Mouse (Mus musculus): Measurements from ENCODE around the gene Pms2. TPM values are rescaled to one million over a fixed set of nuclear protein-coding genes. Genes with fewer than 3 reads are reported as not detected.
A peak's percentile ranks its signal among the peaks of the same experiment; 100 is the strongest.

The Pms2 gene
- total and polyA plus RNA-seq, 3 experiments = 0.73 to 7.9 (median 7.1) TPM

GRCm38 (mm10) chr5:143932831-143933230 lies 23.1 kb downstream of the Pms2 start, which contains the start of gene Rsph10b:
TSS of gene Rsph10b (plus strand) at chr5:143933035.
- peak; percentile 46 for DNase-seq

GRCm38 (mm10) chr5:143933414-143933813 lies 23.6 kb downstream of the Pms2 start:
- no peak for DNase-seq

- no peak for DNase-seq
Observed at GRCm38 (mm10) chr5:143933875-143934274, 24.1 kb downstream of the Pms2 start.

GRCm38 (mm10) chr5:143936156-143936555 lies 26.4 kb downstream of the Pms2 start:
- no peak for DNase-seq

GRCm38 (mm10) chr5:143941588-143941987 lies 31.8 kb downstream of the Pms2 start:
- DNase-seq = no peak

GRCm38 (mm10) chr5:143943231-143944125 lies 33.7 kb downstream of the Pms2 start:
- DNase-seq = no peak

GRCm38 (mm10) chr5:143948361-143948760 lies 38.6 kb downstream of the Pms2 start:
- no peak for DNase-seq

GRCm38 (mm10) chr5:143950016-143950415 lies 40.3 kb downstream of the Pms2 start:
- DNase-seq = peak; percentile 59

GRCm38 (mm10) chr5:143957101-143957500 lies 47.3 kb downstream of the Pms2 start:
- no peak for DNase-seq

GRCm38 (mm10) chr5:143959551-143959950 lies 49.8 kb downstream of the Pms2 start:
- DNase-seq = no peak

- no peak for DNase-seq
Observed at GRCm38 (mm10) chr5:143961176-143961575, 51.4 kb downstream of the Pms2 start.

GRCm38 (mm10) chr5:143965586-143966345 lies 56.0 kb downstream of the Pms2 start:
- DNase-seq = peak; percentile 89

- no peak for DNase-seq
Observed at GRCm38 (mm10) chr5:143966671-143967070, 56.9 kb downstream of the Pms2 start.

GRCm38 (mm10) chr5:143972628-143973027 lies 62.9 kb downstream of the Pms2 start:
- DNase-seq = no peak

GRCm38 (mm10) chr5:143974931-143975630 lies 65.3 kb downstream of the Pms2 start:
- DNase-seq = peak; percentile 73

- no peak for DNase-seq
Observed at GRCm38 (mm10) chr5:143975631-143975933, 65.8 kb downstream of the Pms2 start.

- DNase-seq = no peak
Observed at GRCm38 (mm10) chr5:143976232-143976631, 66.5 kb downstream of the Pms2 start.

GRCm38 (mm10) chr5:143976726-143977431 lies 67.1 kb downstream of the Pms2 start:
- DNase-seq = no peak

- DNase-seq = no peak
Observed at GRCm38 (mm10) chr5:143980858-143981257, 71.1 kb downstream of the Pms2 start.

GRCm38 (mm10) chr5:143982361-143982760 lies 72.6 kb downstream of the Pms2 start:
- DNase-seq = no peak
